In the genomic region with DNA sequence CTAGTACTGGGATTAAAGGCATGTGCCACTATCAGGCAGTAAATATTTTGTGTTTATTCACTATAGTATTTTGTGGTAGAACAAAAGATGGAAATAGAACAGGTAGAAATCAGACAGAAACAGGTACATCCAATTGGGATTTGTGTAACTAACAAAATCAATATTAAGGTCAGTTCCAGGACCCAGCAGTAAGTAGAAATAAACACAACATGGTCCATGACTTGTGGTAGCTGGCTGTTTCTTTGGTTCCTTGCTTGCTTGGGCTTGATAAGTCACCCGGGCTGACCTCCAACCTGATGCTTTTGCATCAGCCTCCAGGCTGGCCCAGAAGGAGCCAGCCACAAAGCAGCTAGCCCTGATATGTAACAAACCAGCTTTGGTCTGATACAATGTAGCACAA, we compare ENCODE assay signal across 44 mouse cellular contexts. TPM values are rescaled to one million over a fixed set of nuclear protein-coding genes. Genes with fewer than 3 reads are reported as not detected.
"Had no signal": no experiment of that assay in that cellular context is flagged by ENCODE, and none has a peak within 500 bp of the region (broad histone marks: within the 10 kb centered on the region; RNA-seq: fewer than 3 reads in every experiment).

No protein-coding gene starts in this region.

- H3K9ac ChIP-seq: limb, embryonic 12.5 days; limb, embryonic 13.5 days; limb, embryonic 15.5 days; liver, embryonic 12.5 days; liver, embryonic 13.5 days; liver, embryonic 14.5 days; liver, embryonic 15.5 days; liver, postnatal 0 days; lung, embryonic 14.5 days; lung, embryonic 15.5 days; midbrain, embryonic 12.5 days; midbrain, embryonic 13.5 days; midbrain, embryonic 15.5 days had no signal

- H3K27ac ChIP-seq: left cerebral cortex, adult 2 months; limb, embryonic 10.5 days; limb, embryonic 12.5 days; limb, embryonic 13.5 days; limb, embryonic 15.5 days; liver, embryonic 12.5 days; liver, embryonic 13.5 days; liver, embryonic 14.5 days; liver, embryonic 15.5 days; lung, embryonic 15.5 days; macrophage; midbrain, embryonic 10.5 days; midbrain, embryonic 12.5 days; midbrain, embryonic 13.5 days; midbrain, embryonic 15.5 days had no signal

- H3K36me3 ChIP-seq: limb, embryonic 10.5 days; limb, embryonic 12.5 days; limb, embryonic 13.5 days; limb, embryonic 15.5 days; liver, embryonic 12.5 days; liver, embryonic 13.5 days; liver, embryonic 15.5 days; lung, embryonic 15.5 days; midbrain, embryonic 10.5 days; midbrain, embryonic 12.5 days; midbrain, embryonic 13.5 days; midbrain, embryonic 15.5 days had no signal

- H3K4me3 ChIP-seq: left cerebral cortex, adult 2 months; limb, embryonic 10.5 days; limb, embryonic 12.5 days; limb, embryonic 13.5 days; limb, embryonic 15.5 days; liver, embryonic 12.5 days; liver, embryonic 13.5 days; liver, embryonic 15.5 days; lung, embryonic 15.5 days; megakaryocyte, embryonic 14.5 days; midbrain, embryonic 10.5 days; midbrain, embryonic 12.5 days; midbrain, embryonic 13.5 days; midbrain, embryonic 15.5 days; myocyte had no signal

- H3K27me3 ChIP-seq: limb, embryonic 12.5 days; limb, embryonic 13.5 days; limb, embryonic 15.5 days; liver, embryonic 13.5 days; liver, embryonic 15.5 days; lung, embryonic 15.5 days; midbrain, embryonic 12.5 days; midbrain, embryonic 13.5 days; midbrain, embryonic 15.5 days had no signal

- H3K4me1 ChIP-seq: limb, embryonic 10.5 days; limb, embryonic 12.5 days; limb, embryonic 13.5 days; liver, embryonic 12.5 days; liver, embryonic 13.5 days; liver, embryonic 15.5 days; lung, embryonic 15.5 days; midbrain, embryonic 10.5 days; midbrain, embryonic 12.5 days; midbrain, embryonic 13.5 days; midbrain, embryonic 15.5 days had no signal

- DNase-seq: left cerebral cortex, postnatal 4 days; liver, embryonic 13.5 days; liver, postnatal 0 days; lung, adult 18-20 months; lung, adult 2 months; lung, embryonic 14.5 days; lung, postnatal 10 days; lung, postnatal 14 days; lung, postnatal 36 days; lung, postnatal 4 days; midbrain, embryonic 14.5 days had no signal

RNA-seq across cellular contexts. Expression of a gene that starts 5.8 kb away (rescaled TPM):
- total RNA-seq: left cerebral cortex, adult 18-20 months; left cerebral cortex, adult 2 months; left cerebral cortex, adult 8-10 months; left cerebral cortex, postnatal 10 days; left cerebral cortex, postnatal 14 days; left cerebral cortex, postnatal 25 days; left cerebral cortex, postnatal 36 days; left cerebral cortex, postnatal 4 days; megakaryocyte progenitor cell, adult 5-6 weeks; megakaryocyte, adult 5-6 weeks; megakaryocyte-erythroid progenitor cell, adult 5-6 weeks; midbrain, postnatal 0 days; monocyte, adult 5-6 weeks had no signal
- polyA plus RNA-seq: limb, embryonic 10.5 days; limb, embryonic 11.5 days; limb, embryonic 12.5 days; liver, embryonic 12.5 days; liver, embryonic 13.5 days; liver, embryonic 14.5 days; liver, embryonic 15.5 days; liver, embryonic 16.5 days; lung, adult 2 months; lung, embryonic 14.5 days; lung, postnatal 0 days; macrophage; midbrain, embryonic 10.5 days; midbrain, embryonic 11.5 days; midbrain, embryonic 12.5 days; midbrain, embryonic 14.5 days; midbrain, embryonic 15.5 days; midbrain, embryonic 16.5 days; midbrain, postnatal 0 days had no signal

RNA-seq across cellular contexts. Expression of a gene that starts 7.6 kb away (rescaled TPM):
- total RNA-seq: left cerebral cortex, adult 18-20 months; left cerebral cortex, adult 2 months; left cerebral cortex, postnatal 14 days; left cerebral cortex, postnatal 36 days; megakaryocyte progenitor cell, adult 5-6 weeks; megakaryocyte, adult 5-6 weeks; megakaryocyte-erythroid progenitor cell, adult 5-6 weeks; midbrain, postnatal 0 days; monocyte, adult 5-6 weeks had no signal
- polyA plus RNA-seq: limb, embryonic 10.5 days; limb, embryonic 12.5 days; liver, embryonic 11.5 days; liver, embryonic 13.5 days; liver, embryonic 14.5 days; liver, embryonic 15.5 days; liver, embryonic 16.5 days; macrophage; midbrain, embryonic 10.5 days; midbrain, embryonic 11.5 days; midbrain, embryonic 12.5 days; midbrain, embryonic 13.5 days; midbrain, embryonic 14.5 days; midbrain, embryonic 15.5 days; midbrain, embryonic 16.5 days; midbrain, postnatal 0 days had no signal

RNA-seq across cellular contexts. Expression of a gene that starts 12.1 kb away (rescaled TPM):
- total RNA-seq: left cerebral cortex, adult 8-10 months; left cerebral cortex, postnatal 10 days; left cerebral cortex, postnatal 25 days; left cerebral cortex, postnatal 36 days; megakaryocyte-erythroid progenitor cell, adult 5-6 weeks; monocyte, adult 5-6 weeks had no signal
- polyA plus RNA-seq: limb, embryonic 10.5 days; limb, embryonic 11.5 days; liver, embryonic 13.5 days; macrophage; midbrain, embryonic 14.5 days; midbrain, embryonic 15.5 days; midbrain, embryonic 16.5 days; midbrain, postnatal 0 days; myocyte had no signal

RNA-seq across cellular contexts. Expression of a gene that starts 17.8 kb away (rescaled TPM):
- total RNA-seq: megakaryocyte-erythroid progenitor cell, adult 5-6 weeks had no signal

RNA-seq across cellular contexts. Expression of a gene that starts 30.3 kb away (rescaled TPM):
- total RNA-seq: megakaryocyte, adult 5-6 weeks; megakaryocyte-erythroid progenitor cell, adult 5-6 weeks had no signal
- polyA plus RNA-seq: macrophage had no signal
